Mouse (Mus musculus): ENCODE data around the gene Chrdl2. TPM values are rescaled to one million over a fixed set of nuclear protein-coding genes. Genes with fewer than 3 reads are reported as not detected.
A peak's percentile ranks its signal among the peaks of the same experiment; 100 is the strongest.

Chrdl2 gene
- polyA plus RNA-seq, 1 experiment from 2014 or later = not detected

- H3K9ac ChIP-seq (replicated peaks) = no peak overlapping the region
- H3K4me3 ChIP-seq (ENCODE audit: low read depth, low read length) = no peak overlapping the region
- TF ChIP-seq EP300 (IDR thresholded peaks at IDR 0.05; ENCODE audit: low read depth) (no peak), CTCF (IDR thresholded peaks at IDR 0.05; ENCODE audit: low read depth) (no peak)
- H3K9me3 ChIP-seq (ENCODE audit: low read length) = no peaks in the 10 kb centered on the region
- H3K27ac ChIP-seq (ENCODE audit: low read depth) = no peak overlapping the region
- no peak for DNase-seq
- H3K4me1 ChIP-seq (ENCODE audit: insufficient read depth) = peaks cover 11% of the 10 kb centered on the region; the same call in 1 of the 2 replicates
- H3K4me2 ChIP-seq (ENCODE audit: low read depth, low read length) = no peak overlapping the region
- H3K36me3 ChIP-seq (replicated peaks; ENCODE audit: insufficient read depth, low read length) = no peaks in the 10 kb centered on the region
- peaks cover 61% of the 10 kb centered on the region for H3K27me3 ChIP-seq (ENCODE audit: insufficient read depth, low read length)
- WGBS (ENCODE audit: insufficient replicate concordance) = 80% methylated on average over 4 of the region's 4 CpGs
- no peak for ATAC-seq
Observed at GRCm38 (mm10) chr7:100008765-100009164, 2.8 kb downstream of the Chrdl2 start.

- 11% methylated on average over 11 of the region's 11 CpGs for WGBS (ENCODE audit: insufficient replicate concordance)
- DNase-seq = peak; percentile 72
- no peak overlapping the region for H3K4me3 ChIP-seq (ENCODE audit: low read depth, low read length)
- no peaks in the 10 kb centered on the region for H3K9me3 ChIP-seq (ENCODE audit: low read length)
- H3K36me3 ChIP-seq (replicated peaks; ENCODE audit: insufficient read depth, low read length) = no peaks in the 10 kb centered on the region
- TF ChIP-seq CTCF (IDR thresholded peaks at IDR 0.05; ENCODE audit: low read depth) = peak; percentile 85
- no peak for TF ChIP-seq EP300 (IDR thresholded peaks at IDR 0.05; ENCODE audit: low read depth)
- H3K4me1 ChIP-seq (ENCODE audit: insufficient read depth) = peaks cover 11% of the 10 kb centered on the region; the same call in 1 of the 2 replicates
- ATAC-seq = peak; percentile 61; the same call in 1 of the 2 replicates
- H3K4me2 ChIP-seq (ENCODE audit: low read depth, low read length) = no peak overlapping the region
- no peak overlapping the region for H3K9ac ChIP-seq (replicated peaks)
- H3K27ac ChIP-seq (ENCODE audit: low read depth) = no peak overlapping the region
- H3K27me3 ChIP-seq (ENCODE audit: insufficient read depth, low read length) = peaks cover 52% of the 10 kb centered on the region
Observed at GRCm38 (mm10) chr7:100009640-100010039, 3.7 kb downstream of the Chrdl2 start.

GRCm38 (mm10) chr7:100010711-100011110 lies 4.7 kb downstream of the Chrdl2 start:
- DNase-seq (no peak), ATAC-seq (peak; percentile 59; the same call in 1 of the 2 replicates)
- TF ChIP-seq EP300 (IDR thresholded peaks at IDR 0.05; ENCODE audit: low read depth) = no peak
- no peak for TF ChIP-seq CTCF (IDR thresholded peaks at IDR 0.05; ENCODE audit: low read depth)
- Histone ChIP-seq H3K27me3 (ENCODE audit: insufficient read depth, low read length) (peaks cover 42% of the 10 kb centered on the region), H3K9me3 (ENCODE audit: low read length) (no peaks in the 10 kb centered on the region), H3K36me3 (replicated peaks; ENCODE audit: insufficient read depth, low read length) (no peaks in the 10 kb centered on the region), H3K4me1 (ENCODE audit: insufficient read depth) (peaks cover 10% of the 10 kb centered on the region; the same call in 1 of the 2 replicates), H3K9ac (replicated peaks) (no peak overlapping the region), H3K27ac (ENCODE audit: low read depth) (no peak overlapping the region), H3K4me2 (ENCODE audit: low read depth, low read length) (no peak overlapping the region), H3K4me3 (ENCODE audit: low read depth, low read length) (no peak overlapping the region)
- 35% methylated on average over 5 of the region's 5 CpGs for WGBS (ENCODE audit: insufficient replicate concordance)

- H3K9ac ChIP-seq (replicated peaks) = no peak overlapping the region
- H3K27ac ChIP-seq (ENCODE audit: low read depth) = no peak overlapping the region
- no peak for TF ChIP-seq CTCF (IDR thresholded peaks at IDR 0.05; ENCODE audit: low read depth)
- TF ChIP-seq EP300 (IDR thresholded peaks at IDR 0.05; ENCODE audit: low read depth) = no peak
- no peaks in the 10 kb centered on the region for H3K36me3 ChIP-seq (replicated peaks; ENCODE audit: insufficient read depth, low read length)
- peaks cover 29% of the 10 kb centered on the region for H3K27me3 ChIP-seq (ENCODE audit: insufficient read depth, low read length)
- H3K9me3 ChIP-seq (ENCODE audit: low read length) = no peaks in the 10 kb centered on the region
- 61% methylated on average over 8 of the region's 8 CpGs for WGBS (ENCODE audit: insufficient replicate concordance)
- DNase-seq (no peak), ATAC-seq (no peak)
- no peak overlapping the region for H3K4me2 ChIP-seq (ENCODE audit: low read depth, low read length)
- H3K4me3 ChIP-seq (ENCODE audit: low read depth, low read length) = no peak overlapping the region
- H3K4me1 ChIP-seq (ENCODE audit: insufficient read depth) = 0 out of 2 replicates have a peak, but pooled peaks cover 7% of the 10 kb centered on the region
Observed at GRCm38 (mm10) chr7:100012085-100012484, 6.1 kb downstream of the Chrdl2 start.

GRCm38 (mm10) chr7:100012515-100012914 lies 6.5 kb downstream of the Chrdl2 start:
- Histone ChIP-seq H3K27me3 (ENCODE audit: insufficient read depth, low read length) (peaks cover 25% of the 10 kb centered on the region), H3K9me3 (ENCODE audit: low read length) (no peaks in the 10 kb centered on the region), H3K4me1 (ENCODE audit: insufficient read depth) (0 out of 2 replicates have a peak, but pooled peaks cover 7% of the 10 kb centered on the region), H3K9ac (replicated peaks) (no peak overlapping the region), H3K4me2 (ENCODE audit: low read depth, low read length) (no peak overlapping the region), H3K36me3 (replicated peaks; ENCODE audit: insufficient read depth, low read length) (no peaks in the 10 kb centered on the region), H3K27ac (ENCODE audit: low read depth) (no peak overlapping the region), H3K4me3 (ENCODE audit: low read depth, low read length) (no peak overlapping the region)
- ATAC-seq (no peak), DNase-seq (no peak)
- TF ChIP-seq EP300 (IDR thresholded peaks at IDR 0.05; ENCODE audit: low read depth) (no peak), CTCF (IDR thresholded peaks at IDR 0.05; ENCODE audit: low read depth) (no peak)
- WGBS (ENCODE audit: insufficient replicate concordance) = 49% methylated on average over 6 of the region's 6 CpGs

GRCm38 (mm10) chr7:100014123-100014600 lies 8.2 kb downstream of the Chrdl2 start:
- no peak for DNase-seq
- WGBS (ENCODE audit: insufficient replicate concordance) = 62% methylated on average over 8 of the region's 8 CpGs
- no peak for TF ChIP-seq CTCF (IDR thresholded peaks at IDR 0.05; ENCODE audit: low read depth)
- TF ChIP-seq EP300 (IDR thresholded peaks at IDR 0.05; ENCODE audit: low read depth) = no peak

More at GRCm38 (mm10) chr7:100014123-100014600, 8.2 kb downstream of the Chrdl2 start:
- no peak for ATAC-seq
- Histone ChIP-seq H3K4me3 (ENCODE audit: low read depth, low read length) (no peak overlapping the region), H3K4me2 (ENCODE audit: low read depth, low read length) (no peak overlapping the region), H3K9ac (replicated peaks) (no peak overlapping the region), H3K27ac (ENCODE audit: low read depth) (no peak overlapping the region), H3K36me3 (replicated peaks; ENCODE audit: insufficient read depth, low read length) (no peaks in the 10 kb centered on the region), H3K9me3 (ENCODE audit: low read length) (no peaks in the 10 kb centered on the region), H3K4me1 (ENCODE audit: insufficient read depth) (0 out of 2 replicates have a peak, but pooled peaks cover 7% of the 10 kb centered on the region), H3K27me3 (ENCODE audit: insufficient read depth, low read length) (peaks cover 10% of the 10 kb centered on the region; the same call in 1 of the 2 replicates)

Measured in liver, postnatal 0 days (tissue).